Mouse (Mus musculus) kidney, adult 18-20 months (tissue): ENCODE measurements around the gene Rab3gap2.

Experiments
- DNase-seq: peaks from one replicate; pipeline ENCODE4 v3.0.0; 2021

Gene Rab3gap2

GRCm38 (mm10) chr1:185203909-185204661, at the start of gene Rab3gap2:
TSS of gene Rab3gap2 (plus strand) at chr1:185204117.
- peak; percentile 99 for DNase-seq

GRCm38 (mm10) chr1:185173641-185174040, 30.3 kb upstream of the Rab3gap2 start:
- no peak for DNase-seq

GRCm38 (mm10) chr1:185177860-185178259, 26.1 kb upstream of the Rab3gap2 start:
- DNase-seq = no peak

GRCm38 (mm10) chr1:185183591-185184330, 20.2 kb upstream of the Rab3gap2 start:
- no peak for DNase-seq

GRCm38 (mm10) chr1:185185556-185185955, 18.4 kb upstream of the Rab3gap2 start:
- no peak for DNase-seq

GRCm38 (mm10) chr1:185187135-185187785, 16.7 kb upstream of the Rab3gap2 start:
- DNase-seq = no peak

GRCm38 (mm10) chr1:185189901-185190300, 14.0 kb upstream of the Rab3gap2 start:
- DNase-seq = no peak

- DNase-seq = no peak
Measured at GRCm38 (mm10) chr1:185192087-185192486, 11.8 kb upstream of the Rab3gap2 start.

- peak; percentile 22 for DNase-seq
Measured at GRCm38 (mm10) chr1:185193509-185193908, 10.4 kb upstream of the Rab3gap2 start.

GRCm38 (mm10) chr1:185196323-185196722, 7.6 kb upstream of the Rab3gap2 start:
- no peak for DNase-seq

- DNase-seq = no peak
Measured at GRCm38 (mm10) chr1:185200571-185201395, 3.1 kb upstream of the Rab3gap2 start.

GRCm38 (mm10) chr1:185201994-185202393, 1.9 kb upstream of the Rab3gap2 start:
- DNase-seq = no peak

GRCm38 (mm10) chr1:185203196-185203908, 565 bp upstream of the Rab3gap2 start:
- DNase-seq = peak; percentile 52

- no peak for DNase-seq
Measured at GRCm38 (mm10) chr1:185205090-185205489, 1.2 kb downstream of the Rab3gap2 start.

- no peak for DNase-seq
Measured at GRCm38 (mm10) chr1:185207851-185208595, 4.1 kb downstream of the Rab3gap2 start.

- DNase-seq = no peak
Measured at GRCm38 (mm10) chr1:185208766-185209165, 4.8 kb downstream of the Rab3gap2 start.

GRCm38 (mm10) chr1:185209641-185210176, 5.8 kb downstream of the Rab3gap2 start:
- no peak for DNase-seq

GRCm38 (mm10) chr1:185216360-185216759, 12.4 kb downstream of the Rab3gap2 start:
- no peak for DNase-seq

- DNase-seq = no peak
Measured at GRCm38 (mm10) chr1:185216762-185217161, 12.8 kb downstream of the Rab3gap2 start.

- no peak for DNase-seq
Measured at GRCm38 (mm10) chr1:185217966-185218365, 14.0 kb downstream of the Rab3gap2 start.

GRCm38 (mm10) chr1:185226889-185227288, 23.0 kb downstream of the Rab3gap2 start:
- DNase-seq = no peak
